Mouse (Mus musculus): ENCODE data around the gene A630023A22Rik. TPM values are rescaled to one million over a fixed set of nuclear protein-coding genes. Genes with fewer than 3 reads are reported as not detected.

The A630023A22Rik gene
- not detected for total RNA-seq (2021)

- DNase-seq (ENCODE audit: extremely low spot score in 1 of 2, low spot score in 2 of 2), result no peak
- intact Hi-C loops (cut with DNase I), result no loop called here
Observed at GRCm38 (mm10) chr14:34102601-34103000, at the start of gene A630023A22Rik. Gene A630023A22Rik (minus strand): TSS chr14:34102754.

DNA sequence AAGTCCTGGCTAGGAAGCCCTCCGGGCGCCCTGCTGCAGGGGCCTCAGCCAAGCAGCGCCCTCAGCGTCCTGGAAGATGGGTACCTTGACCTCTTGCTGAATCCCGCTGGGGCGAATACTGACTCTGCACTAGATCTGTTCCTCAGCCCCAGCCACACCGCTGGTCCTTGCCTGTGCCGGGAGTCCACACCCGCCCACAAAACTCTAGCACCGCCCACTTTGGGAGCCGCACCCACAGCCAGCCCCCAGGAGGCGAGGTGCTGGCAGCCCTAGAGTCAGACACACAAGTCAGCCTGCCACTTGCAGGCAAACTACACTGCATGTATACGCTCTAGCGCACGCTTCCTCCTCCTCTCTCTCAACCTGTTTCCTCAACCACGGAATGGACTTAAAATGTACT, 49.8 kb upstream of the A630023A22Rik start, which contains the start of gene Npy4r:
Gene Npy4r (minus strand): TSS at position 148 of the 400 bp plus-strand sequence.
- intact Hi-C loops (cut with DNase I), result no loop called here
- peak in 1 of 2 experiments; percentile 46 for DNase-seq (ENCODE audit: extremely low spot score in 1 of 2, low spot score in 2 of 2)

DNA sequence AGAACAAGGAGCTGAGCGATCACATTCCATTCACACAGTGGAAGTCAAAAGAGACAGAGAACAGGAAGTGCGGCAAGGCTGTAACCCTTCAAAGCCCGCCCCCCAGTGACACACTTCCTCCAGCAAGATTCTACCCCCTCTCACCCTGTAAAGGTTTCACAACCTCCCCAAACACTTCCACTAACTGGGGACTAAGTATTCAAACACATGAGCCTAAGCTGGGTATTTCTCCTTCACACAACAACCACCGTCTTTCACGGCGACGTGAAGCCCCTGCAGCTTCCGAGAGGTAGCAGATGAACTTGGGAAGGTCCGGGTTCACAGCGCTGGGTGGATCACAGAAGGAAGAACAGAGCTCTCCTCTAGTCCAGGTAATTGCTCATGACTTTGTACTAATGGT, 40.4 kb upstream of the A630023A22Rik start:
- intact Hi-C loops (cut with DNase I), result no loop called here
- no peak for DNase-seq (ENCODE audit: extremely low spot score in 1 of 2, low spot score in 2 of 2)

- intact Hi-C loops (cut with DNase I), result no loop called here
- no peak for DNase-seq (ENCODE audit: extremely low spot score in 1 of 2, low spot score in 2 of 2)
Observed at GRCm38 (mm10) chr14:34142316-34142715, 39.8 kb upstream of the A630023A22Rik start.

- no peak for DNase-seq (ENCODE audit: extremely low spot score in 1 of 2, low spot score in 2 of 2)
- intact Hi-C loops (cut with DNase I), result no loop called here
Observed at GRCm38 (mm10) chr14:34139671-34140664, 37.4 kb upstream of the A630023A22Rik start.

GRCm38 (mm10) chr14:34135391-34135790, 32.8 kb upstream of the A630023A22Rik start:
- intact Hi-C loops (cut with DNase I), result no loop called here

GRCm38 (mm10) chr14:34131216-34131615, 28.7 kb upstream of the A630023A22Rik start:
- intact Hi-C loops (cut with DNase I), result no loop called here
- no peak for DNase-seq (ENCODE audit: extremely low spot score in 1 of 2, low spot score in 2 of 2)

More at GRCm38 (mm10) chr14:34135391-34135790, 32.8 kb upstream of the A630023A22Rik start:
- no peak for DNase-seq (ENCODE audit: extremely low spot score in 1 of 2, low spot score in 2 of 2)

- intact Hi-C loops (cut with DNase I), result no loop called here
- DNase-seq (ENCODE audit: extremely low spot score in 1 of 2, low spot score in 2 of 2), result no peak
Observed at GRCm38 (mm10) chr14:34121691-34122090, 19.1 kb upstream of the A630023A22Rik start.

DNA sequence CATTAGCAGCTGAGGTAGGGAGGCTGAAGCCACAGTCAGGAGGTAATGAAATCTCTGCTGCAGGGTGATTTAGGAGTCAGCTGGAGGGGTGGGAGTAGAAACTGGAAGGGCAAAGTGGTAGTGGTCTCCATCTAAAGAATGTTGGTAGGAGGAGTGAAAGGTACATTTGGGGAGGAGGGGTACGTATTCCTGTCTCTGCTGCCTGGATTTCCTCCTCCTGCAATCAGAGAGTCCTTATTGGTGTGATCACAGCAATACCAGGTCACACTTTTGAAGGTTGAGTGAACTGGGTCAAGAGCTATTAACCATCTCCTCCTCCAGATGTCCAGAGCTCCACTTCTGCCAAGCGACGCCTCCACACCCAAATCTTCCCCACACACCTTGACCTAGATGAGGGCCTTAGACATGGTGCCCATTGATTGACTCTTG, 18.4 kb upstream of the A630023A22Rik start:
- intact Hi-C loops (cut with DNase I), result no loop called here
- no peak for DNase-seq (ENCODE audit: extremely low spot score in 1 of 2, low spot score in 2 of 2)

GRCm38 (mm10) chr14:34120016-34120910, 17.7 kb upstream of the A630023A22Rik start:
- no peak for DNase-seq (ENCODE audit: extremely low spot score in 1 of 2, low spot score in 2 of 2)
- intact Hi-C loops (cut with DNase I), result no loop called here

GRCm38 (mm10) chr14:34119046-34119723, 16.6 kb upstream of the A630023A22Rik start:
- intact Hi-C loops (cut with DNase I), result no loop called here
- DNase-seq (ENCODE audit: extremely low spot score in 1 of 2, low spot score in 2 of 2), result no peak

DNA sequence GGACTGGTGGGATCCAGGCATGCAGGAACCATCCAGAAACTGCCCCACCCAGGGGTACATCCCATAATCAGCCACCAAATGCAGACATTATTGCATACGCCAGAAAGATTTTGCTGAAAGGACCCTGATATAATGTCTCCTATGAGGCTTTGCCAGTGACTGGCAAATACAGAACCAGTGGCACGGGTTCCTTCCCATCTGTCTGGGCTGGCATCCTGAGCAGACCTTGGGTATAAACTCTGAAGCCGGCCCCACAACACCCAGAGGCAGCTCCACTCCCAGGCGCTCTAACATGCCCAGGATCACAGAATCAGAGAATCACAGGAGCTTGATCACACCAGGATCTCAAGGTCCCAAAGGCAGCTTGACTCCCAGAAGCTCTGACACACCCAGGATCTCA, 11.8 kb upstream of the A630023A22Rik start:
- intact Hi-C loops (cut with DNase I), result no loop called here
- no peak for DNase-seq (ENCODE audit: extremely low spot score in 1 of 2, low spot score in 2 of 2)

GRCm38 (mm10) chr14:34107594-34107993, 5.0 kb upstream of the A630023A22Rik start:
- intact Hi-C loops (cut with DNase I), result no loop called here
- no peak for DNase-seq (ENCODE audit: extremely low spot score in 1 of 2, low spot score in 2 of 2)

DNA sequence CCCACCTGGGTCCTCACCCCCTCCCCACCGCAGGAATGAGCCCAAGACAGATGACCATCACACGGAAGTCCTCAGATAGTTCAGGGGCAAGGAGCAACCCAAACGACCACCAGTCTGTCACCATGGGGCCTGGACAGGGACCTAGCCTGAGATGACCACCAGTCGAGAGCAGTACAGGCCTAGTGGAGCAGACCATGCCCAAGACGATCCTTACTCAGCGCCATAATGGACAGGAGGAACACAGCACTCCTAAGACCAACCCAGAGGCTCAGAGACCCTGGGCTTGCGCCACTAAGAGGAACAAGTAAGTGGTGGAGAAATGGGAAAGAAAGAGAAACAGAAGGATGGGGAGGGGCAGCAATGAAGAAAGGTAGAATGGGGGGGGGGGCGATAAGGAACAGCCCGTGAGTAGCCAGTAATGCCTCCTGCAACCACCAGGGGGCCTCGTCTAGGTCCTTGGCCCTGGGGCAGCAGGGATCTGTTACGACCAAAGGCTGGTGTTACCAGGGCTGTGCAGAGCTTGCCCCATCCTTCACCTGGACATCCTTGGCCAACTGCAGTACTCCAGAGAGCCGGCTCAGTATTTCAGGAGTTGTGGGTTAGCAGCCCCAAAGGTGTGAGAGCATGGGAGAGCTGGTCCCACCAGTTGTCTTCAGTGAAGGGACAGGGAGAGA, 4.0 kb upstream of the A630023A22Rik start:
- intact Hi-C loops (cut with DNase I), result no loop called here
- DNase-seq (ENCODE audit: extremely low spot score in 1 of 2, low spot score in 2 of 2), result peak in 1 of 2 experiments; percentile 43

DNA sequence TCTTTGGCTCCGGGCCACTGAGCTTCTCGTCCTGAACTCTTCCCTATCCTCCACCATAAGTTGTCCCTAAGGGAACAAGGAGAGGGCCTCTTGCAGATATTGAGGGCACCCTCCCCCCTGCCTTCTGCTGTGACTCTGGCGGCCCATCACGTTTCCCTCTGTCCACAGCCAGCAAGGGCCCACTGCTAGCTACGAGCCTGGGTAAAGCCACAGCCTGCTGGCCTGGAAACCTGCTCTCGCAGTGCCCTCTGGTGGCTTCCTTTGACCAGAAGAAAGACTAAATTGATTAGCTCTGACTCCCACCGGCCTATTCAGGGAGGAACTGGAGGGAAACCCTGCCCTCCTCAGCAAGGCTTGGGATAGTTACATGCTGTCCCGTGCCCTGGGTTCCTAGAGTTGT, 2.3 kb upstream of the A630023A22Rik start:
- intact Hi-C loops (cut with DNase I), result no loop called here
- peak; percentile 11 to 72 for DNase-seq (ENCODE audit: extremely low spot score in 1 of 2, low spot score in 2 of 2)

DNA sequence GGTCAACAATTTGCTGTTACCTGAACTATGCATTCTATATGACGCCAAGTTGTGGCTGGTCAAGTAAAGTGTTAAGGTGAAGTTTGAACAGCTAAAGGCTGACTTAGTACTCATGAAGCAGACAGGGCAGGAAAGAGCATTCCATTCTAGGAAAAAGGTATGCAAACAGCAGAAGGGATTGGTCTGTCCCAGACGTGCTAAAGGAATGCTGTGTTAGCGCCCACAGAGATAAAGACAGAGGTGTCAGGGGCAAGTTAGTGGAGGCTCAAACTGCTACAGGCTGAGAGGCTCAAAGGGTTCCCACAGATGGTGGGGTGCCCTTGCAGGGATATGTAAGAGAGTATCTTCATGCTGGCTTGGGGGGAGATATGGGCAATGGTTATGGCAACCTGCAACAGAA, 1.3 kb upstream of the A630023A22Rik start:
- intact Hi-C loops (cut with DNase I), result no loop called here

DNA sequence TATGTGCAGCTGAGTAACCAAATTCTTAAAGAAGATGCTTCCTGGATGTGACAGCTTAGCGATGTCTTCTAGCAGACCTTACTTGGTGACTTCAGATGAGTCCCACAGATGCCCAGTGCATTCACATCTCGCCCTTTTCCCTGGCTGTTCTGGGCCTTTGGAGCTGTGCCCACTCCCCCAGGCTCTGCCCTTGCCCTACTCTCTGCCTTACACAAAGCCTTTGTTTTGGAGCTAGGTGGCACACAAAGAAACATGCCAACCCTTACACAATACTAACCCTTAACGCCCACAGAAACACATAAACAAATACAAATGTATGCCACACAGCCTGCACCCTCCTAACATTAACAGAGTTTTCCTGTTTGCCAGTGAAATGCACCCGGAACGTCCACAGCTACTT, 6.4 kb downstream of the A630023A22Rik start:
- DNase-seq (ENCODE audit: extremely low spot score in 1 of 2, low spot score in 2 of 2), result no peak
- intact Hi-C loops (cut with DNase I), result no loop called here

More for the DNA sequence above, 1.3 kb upstream of the A630023A22Rik start:
- DNase-seq (ENCODE audit: extremely low spot score in 1 of 2, low spot score in 2 of 2), result no peak

DNA sequence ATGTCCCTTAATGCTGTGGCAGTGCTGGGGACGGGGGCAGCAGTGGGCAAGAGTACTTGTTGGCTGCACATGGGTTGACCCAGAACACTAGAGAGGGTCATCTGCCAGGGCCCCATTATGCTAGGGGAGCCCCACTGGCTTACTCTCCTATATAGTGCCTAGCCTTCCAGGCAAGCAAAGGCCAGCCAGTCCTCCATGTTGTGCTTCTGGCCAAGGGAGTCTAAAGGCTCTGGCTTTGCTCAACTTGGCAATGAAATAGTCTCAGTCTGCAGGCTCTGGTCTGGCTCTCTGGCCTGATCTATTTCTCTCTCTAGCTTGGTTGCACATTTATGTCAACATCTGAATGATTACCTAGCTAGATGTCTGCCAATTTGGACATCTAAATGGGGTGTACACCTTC, 9.7 kb downstream of the A630023A22Rik start:
- no peak for DNase-seq (ENCODE audit: extremely low spot score in 1 of 2, low spot score in 2 of 2)
- intact Hi-C loops (cut with DNase I), result no loop called here

Data from left cerebral cortex, postnatal 10 days (tissue).